Mouse (Mus musculus): ENCODE data around the gene Nxnl2. TPM values are rescaled to one million over a fixed set of nuclear protein-coding genes. Genes with fewer than 3 reads are reported as not detected.
"Not testable (repeated sequence)": the region's sequence is repeated elsewhere in the genome, so short reads cannot be mapped to it uniquely, and the experiment has no call there.

Nxnl2 gene
- total and polyA plus RNA-seq, 2 experiments from 2014 or later = 1.1 to 3.5 TPM

GRCm38 (mm10) chr13:51197699-51198098, 26.9 kb downstream of the Nxnl2 start:
- no peak for TF ChIP-seq CTCF (IDR thresholded peaks at IDR 0.05; ENCODE audit: low read depth)
- no peak for TF ChIP-seq EP300 (IDR thresholded peaks at IDR 0.05; ENCODE audit: low read depth)
- no peak overlapping the region for H3K4me2 ChIP-seq (ENCODE audit: low read depth, low read length)
- ATAC-seq (ENCODE audit: insufficient read depth, low read depth) (no peak), DNase-seq (ENCODE audit: low spot score) (no peak)
- peak overlapping the region; percentile 30; the same call in 1 of the 2 replicates for H3K27ac ChIP-seq (ENCODE audit: low read depth)
- no peaks in the 10 kb centered on the region for H3K9me3 ChIP-seq (replicated peaks; ENCODE audit: control insufficient read depth, low read length)
- no peaks in the 10 kb centered on the region for H3K36me3 ChIP-seq (replicated peaks; ENCODE audit: control insufficient read depth, insufficient read depth, low read length)
- peaks cover 8% of the 10 kb centered on the region; the same call in 1 of the 2 replicates for H3K4me1 ChIP-seq (ENCODE audit: control insufficient read depth, insufficient read depth)
- WGBS = 74% methylated on average over 3 of the region's 3 CpGs
- no peak overlapping the region for H3K9ac ChIP-seq (replicated peaks; ENCODE audit: low read depth, low read length)
- H3K27me3 ChIP-seq (ENCODE audit: control insufficient read depth, insufficient read depth, low read length) = no peaks in the 10 kb centered on the region
- no peak overlapping the region for H3K4me3 ChIP-seq (ENCODE audit: low read depth, low read length)

DNA sequence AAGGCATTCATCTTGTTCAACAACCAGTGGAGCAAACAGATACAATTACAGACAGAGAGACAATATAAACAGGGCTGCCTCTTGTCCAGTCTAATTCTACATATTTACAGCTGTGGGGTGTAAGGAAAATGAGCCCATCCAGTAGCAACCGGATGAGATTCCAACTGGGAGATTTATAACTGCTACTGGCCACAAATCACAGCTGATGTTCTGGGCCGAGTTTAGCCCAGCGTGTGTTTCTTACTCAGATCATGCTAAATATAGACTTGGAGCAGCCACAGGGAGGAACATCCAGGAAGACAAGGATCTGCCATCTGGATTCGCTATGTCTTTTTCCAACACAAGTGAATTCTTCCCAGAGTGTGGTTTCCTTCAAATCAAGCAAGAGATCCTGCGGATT, 27.4 kb downstream of the Nxnl2 start:
- H3K9ac ChIP-seq (replicated peaks; ENCODE audit: low read depth, low read length) = no peak overlapping the region
- peaks cover 8% of the 10 kb centered on the region; the same call in 1 of the 2 replicates for H3K4me1 ChIP-seq (ENCODE audit: control insufficient read depth, insufficient read depth)
- no peaks in the 10 kb centered on the region for H3K27me3 ChIP-seq (ENCODE audit: control insufficient read depth, insufficient read depth, low read length)
- no peaks in the 10 kb centered on the region for H3K9me3 ChIP-seq (replicated peaks; ENCODE audit: control insufficient read depth, low read length)
- no peak overlapping the region for H3K4me2 ChIP-seq (ENCODE audit: low read depth, low read length)
- ATAC-seq (ENCODE audit: insufficient read depth, low read depth) = peak; percentile 23; the same call in 1 of the 2 replicates
- peak overlapping the region; percentile 30; the same call in 1 of the 2 replicates for H3K27ac ChIP-seq (ENCODE audit: low read depth)
- no peaks in the 10 kb centered on the region for H3K36me3 ChIP-seq (replicated peaks; ENCODE audit: control insufficient read depth, insufficient read depth, low read length)
- peak; percentile 13 for DNase-seq (ENCODE audit: low spot score)
- WGBS = 31% methylated on average over 5 of the region's 5 CpGs
- TF ChIP-seq EP300 (IDR thresholded peaks at IDR 0.05; ENCODE audit: low read depth) (no peak), CTCF (IDR thresholded peaks at IDR 0.05; ENCODE audit: low read depth) (no peak)
- H3K4me3 ChIP-seq (ENCODE audit: low read depth, low read length) = no peak overlapping the region

- 43% methylated on average over 24 of the region's 36 CpGs for WGBS
- peak; percentile 47 for ATAC-seq (ENCODE audit: insufficient read depth, low read depth)
- H3K27ac ChIP-seq (ENCODE audit: low read depth); DNase-seq (ENCODE audit: low spot score); H3K9me3 ChIP-seq (replicated peaks; ENCODE audit: control insufficient read depth, low read length); H3K27me3 ChIP-seq (ENCODE audit: control insufficient read depth, insufficient read depth, low read length); H3K9ac ChIP-seq (replicated peaks; ENCODE audit: low read depth, low read length); H3K36me3 ChIP-seq (replicated peaks; ENCODE audit: control insufficient read depth, insufficient read depth, low read length); H3K4me1 ChIP-seq (ENCODE audit: control insufficient read depth, insufficient read depth): not testable (repeated sequence)
- Histone ChIP-seq H3K4me3 (ENCODE audit: low read depth, low read length) (peak overlapping the region; percentile 36), H3K4me2 (ENCODE audit: low read depth, low read length) (peak overlapping the region; percentile 58)
These were observed 31.4 kb downstream of the Nxnl2 start for GRCm38 (mm10) chr13:51201985-51202843.

DNA sequence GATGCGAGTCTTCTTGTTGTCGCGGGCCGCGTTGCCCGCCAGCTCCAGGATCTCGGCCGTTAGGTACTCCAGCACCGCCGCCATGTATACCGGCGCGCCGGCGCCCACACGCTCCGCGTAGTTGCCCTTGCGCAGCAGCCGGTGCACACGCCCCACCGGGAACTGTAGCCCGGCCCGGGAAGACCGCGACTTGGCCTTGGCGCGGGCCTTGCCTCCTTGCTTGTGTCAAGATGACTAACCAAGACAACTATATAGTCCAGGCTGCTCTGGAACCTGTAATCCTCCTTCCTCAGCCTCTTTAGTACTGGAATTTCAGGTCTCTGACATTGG, 32.0 kb downstream of the Nxnl2 start:
- peak overlapping the region; percentile 58 for H3K4me2 ChIP-seq (ENCODE audit: low read depth, low read length)
- H3K27ac ChIP-seq (ENCODE audit: low read depth); H3K4me1 ChIP-seq (ENCODE audit: control insufficient read depth, insufficient read depth); H3K9me3 ChIP-seq (replicated peaks; ENCODE audit: control insufficient read depth, low read length); H3K27me3 ChIP-seq (ENCODE audit: control insufficient read depth, insufficient read depth, low read length); H3K9ac ChIP-seq (replicated peaks; ENCODE audit: low read depth, low read length); DNase-seq (ENCODE audit: low spot score); H3K36me3 ChIP-seq (replicated peaks; ENCODE audit: control insufficient read depth, insufficient read depth, low read length): not testable (repeated sequence)
- WGBS = 3% methylated on average over 28 of the region's 28 CpGs
- H3K4me3 ChIP-seq (ENCODE audit: low read depth, low read length) = peak overlapping the region; percentile 36
- TF ChIP-seq CTCF (IDR thresholded peaks at IDR 0.05; ENCODE audit: low read depth) = peak; percentile 9; the same call in 1 of the 2 replicates
- ATAC-seq (ENCODE audit: insufficient read depth, low read depth) = peak; percentile 51

GRCm38 (mm10) chr13:51203467-51203866, 32.6 kb downstream of the Nxnl2 start:
- no peak overlapping the region for H3K27ac ChIP-seq (ENCODE audit: low read depth)
- no peaks in the 10 kb centered on the region for H3K9me3 ChIP-seq (replicated peaks; ENCODE audit: control insufficient read depth, low read length)
- no peaks in the 10 kb centered on the region for H3K27me3 ChIP-seq (ENCODE audit: control insufficient read depth, insufficient read depth, low read length)
- DNase-seq (ENCODE audit: low spot score) (no peak), ATAC-seq (ENCODE audit: insufficient read depth, low read depth) (no peak)
- no peak overlapping the region for H3K9ac ChIP-seq (replicated peaks; ENCODE audit: low read depth, low read length)
- no peaks in the 10 kb centered on the region for H3K36me3 ChIP-seq (replicated peaks; ENCODE audit: control insufficient read depth, insufficient read depth, low read length)
- no peaks in the 10 kb centered on the region for H3K4me1 ChIP-seq (ENCODE audit: control insufficient read depth, insufficient read depth)
- H3K4me3 ChIP-seq (ENCODE audit: low read depth, low read length) = no peak overlapping the region
- H3K4me2 ChIP-seq (ENCODE audit: low read depth, low read length) = no peak overlapping the region
- WGBS = 85% methylated on average over 8 of the region's 8 CpGs
- TF ChIP-seq CTCF (IDR thresholded peaks at IDR 0.05; ENCODE audit: low read depth) (no peak), EP300 (IDR thresholded peaks at IDR 0.05; ENCODE audit: low read depth) (no peak)

DNA sequence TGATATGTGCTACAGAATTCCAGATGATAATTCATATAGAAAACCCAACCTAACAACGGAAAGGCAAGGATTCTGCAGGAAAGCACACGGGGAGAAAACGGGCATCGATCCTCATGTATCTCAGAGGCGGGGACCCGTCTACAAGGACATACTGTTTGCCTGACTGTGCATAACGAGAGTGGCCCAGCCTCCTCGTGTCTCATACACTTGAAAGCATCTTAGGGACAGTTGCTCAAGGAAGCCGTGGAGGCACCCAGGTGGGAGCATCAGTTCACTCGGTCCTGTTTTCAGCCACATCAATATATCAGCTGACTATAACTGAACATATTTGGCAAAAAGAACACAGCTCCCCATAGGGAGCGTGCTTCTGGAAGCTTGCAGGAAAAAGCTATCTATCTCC, 33.3 kb downstream of the Nxnl2 start:
- not testable (repeated sequence) for H3K36me3 ChIP-seq (replicated peaks; ENCODE audit: control insufficient read depth, insufficient read depth, low read length); H3K4me3 ChIP-seq (ENCODE audit: low read depth, low read length); H3K27ac ChIP-seq (ENCODE audit: low read depth); H3K9ac ChIP-seq (replicated peaks; ENCODE audit: low read depth, low read length); ATAC-seq (ENCODE audit: insufficient read depth, low read depth); DNase-seq (ENCODE audit: low spot score); H3K4me2 ChIP-seq (ENCODE audit: low read depth, low read length); H3K4me1 ChIP-seq (ENCODE audit: control insufficient read depth, insufficient read depth); H3K9me3 ChIP-seq (replicated peaks; ENCODE audit: control insufficient read depth, low read length); H3K27me3 ChIP-seq (ENCODE audit: control insufficient read depth, insufficient read depth, low read length)
- WGBS = 90% methylated on average over 11 of the region's 11 CpGs

Data from heart, postnatal 0 days (tissue).